Mouse (Mus musculus): ENCODE results near the gene Hpse. TPM values are rescaled to one million over a fixed set of nuclear protein-coding genes. Genes with fewer than 3 reads are reported as not detected.

The Hpse gene
- polyA plus RNA-seq, 1 experiment from 2014 or later: 0.24 TPM

DNA sequence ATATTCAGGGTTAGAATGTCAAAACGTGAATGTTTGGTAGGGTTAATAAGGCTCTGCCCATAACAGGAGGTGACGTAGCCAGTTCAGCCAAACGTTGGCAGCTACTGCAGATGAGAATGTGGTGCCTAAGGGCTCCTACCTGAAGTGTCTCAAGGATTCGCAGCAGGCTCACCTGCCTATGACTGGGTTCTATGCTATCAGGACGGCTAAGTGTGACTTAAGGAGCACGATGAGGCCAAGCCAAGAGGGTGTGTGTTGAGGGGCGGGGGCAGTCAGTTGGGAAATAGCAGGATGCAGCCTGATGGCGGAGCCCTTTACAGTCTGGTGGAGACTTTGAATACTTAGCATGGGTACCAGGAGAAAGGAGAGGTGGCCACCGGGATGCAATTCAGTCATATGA is 67.2 kb downstream of the Hpse start:
- WGBS: 89% methylated on average over 9 of the region's 9 CpGs
- Histone ChIP-seq H3K4me3 (ENCODE audit: low read depth, low read length) (no peak overlapping the region), H3K36me3 (ENCODE audit: control insufficient read depth, insufficient read depth, low read length) (peaks cover 22% of the 10 kb centered on the region), H3K27me3 (ENCODE audit: control insufficient read depth, insufficient read depth, low read depth, low read length) (no peaks in the 10 kb centered on the region), H3K4me1 (ENCODE audit: control insufficient read depth, insufficient read depth, low read length) (no peaks in the 10 kb centered on the region), H3K9ac (ENCODE audit: low read depth, low read length) (no peak overlapping the region), H3K9me3 (replicated peaks; ENCODE audit: control insufficient read depth, low read length, poor library complexity, severe bottlenecking) (no peaks in the 10 kb centered on the region), H3K27ac (ENCODE audit: low read length) (no peak overlapping the region), H3K4me2 (ENCODE audit: low read length) (no peak overlapping the region)
- ATAC-seq: no peak

DNA sequence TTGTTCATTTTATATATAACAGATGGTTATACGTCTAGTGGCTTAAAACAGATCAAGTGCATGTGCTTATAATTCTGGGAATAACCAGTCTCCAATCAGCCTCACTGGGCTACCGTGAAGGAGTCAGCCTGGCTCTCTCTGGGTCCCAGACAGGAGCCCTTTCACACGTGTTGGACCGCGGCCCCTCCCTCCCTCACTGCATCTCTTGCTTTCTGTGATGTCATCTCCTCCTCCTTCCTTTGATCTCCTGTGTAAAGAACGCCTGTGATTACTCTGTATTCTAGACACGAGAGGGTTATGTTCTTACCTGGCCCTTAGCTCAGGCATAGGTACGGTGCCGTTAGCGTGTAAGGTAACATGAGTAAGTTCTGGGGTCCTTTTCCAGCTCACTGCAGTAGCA is 68.0 kb downstream of the Hpse start:
- Histone ChIP-seq H3K27ac (ENCODE audit: low read length) (no peak overlapping the region), H3K4me3 (ENCODE audit: low read depth, low read length) (no peak overlapping the region), H3K9ac (ENCODE audit: low read depth, low read length) (no peak overlapping the region), H3K36me3 (ENCODE audit: control insufficient read depth, insufficient read depth, low read length) (peaks cover 16% of the 10 kb centered on the region), H3K4me2 (ENCODE audit: low read length) (no peak overlapping the region), H3K4me1 (ENCODE audit: control insufficient read depth, insufficient read depth, low read length) (no peaks in the 10 kb centered on the region), H3K9me3 (replicated peaks; ENCODE audit: control insufficient read depth, low read length, poor library complexity, severe bottlenecking) (no peaks in the 10 kb centered on the region), H3K27me3 (ENCODE audit: control insufficient read depth, insufficient read depth, low read depth, low read length) (no peaks in the 10 kb centered on the region)
- ATAC-seq: no peak
- 89% methylated on average over 10 of the region's 10 CpGs for WGBS

DNA sequence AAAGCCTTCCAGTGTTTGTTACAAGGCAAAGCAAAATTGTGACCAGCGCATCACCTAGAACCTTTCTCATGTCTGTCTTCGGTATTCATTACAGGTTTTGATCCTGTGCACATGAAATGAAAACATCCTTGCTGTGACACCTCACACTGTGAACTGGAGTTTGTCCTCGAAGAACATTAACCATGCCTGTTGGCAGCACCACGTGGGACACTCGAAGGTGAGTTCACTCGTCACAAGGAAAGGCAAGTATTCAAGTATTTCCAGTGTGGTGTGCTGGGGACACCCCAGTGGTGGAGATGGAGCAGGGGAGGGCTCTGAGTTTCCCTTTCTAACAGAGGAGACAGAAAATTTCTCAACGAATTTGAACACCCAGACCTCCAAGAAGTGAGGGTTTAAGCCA is 68.5 kb downstream of the Hpse start:
- WGBS: 87% methylated on average over 7 of the region's 7 CpGs
- Histone ChIP-seq H3K36me3 (ENCODE audit: control insufficient read depth, insufficient read depth, low read length) (peaks cover 15% of the 10 kb centered on the region), H3K9me3 (replicated peaks; ENCODE audit: control insufficient read depth, low read length, poor library complexity, severe bottlenecking) (no peaks in the 10 kb centered on the region), H3K4me2 (ENCODE audit: low read length) (no peak overlapping the region), H3K4me3 (ENCODE audit: low read depth, low read length) (no peak overlapping the region), H3K4me1 (ENCODE audit: control insufficient read depth, insufficient read depth, low read length) (no peaks in the 10 kb centered on the region), H3K9ac (ENCODE audit: low read depth, low read length) (no peak overlapping the region), H3K27ac (ENCODE audit: low read length) (no peak overlapping the region), H3K27me3 (ENCODE audit: control insufficient read depth, insufficient read depth, low read depth, low read length) (no peaks in the 10 kb centered on the region)
- no peak for ATAC-seq

- no peak overlapping the region for H3K4me2 ChIP-seq (ENCODE audit: low read length)
- no peak for ATAC-seq
- H3K27me3 ChIP-seq (ENCODE audit: control insufficient read depth, insufficient read depth, low read depth, low read length): no peaks in the 10 kb centered on the region
- H3K9me3 ChIP-seq (replicated peaks; ENCODE audit: control insufficient read depth, low read length, poor library complexity, severe bottlenecking): no peaks in the 10 kb centered on the region
- H3K27ac ChIP-seq (ENCODE audit: low read length): no peak overlapping the region
- H3K36me3 ChIP-seq (ENCODE audit: control insufficient read depth, insufficient read depth, low read length): peaks cover under 1% of the 10 kb centered on the region; the same call in 1 of the 2 replicates
- 36% methylated on average over 6 of the region's 6 CpGs for WGBS
- no peak overlapping the region for H3K4me3 ChIP-seq (ENCODE audit: low read depth, low read length)
- no peak overlapping the region for H3K9ac ChIP-seq (ENCODE audit: low read depth, low read length)
- H3K4me1 ChIP-seq (ENCODE audit: control insufficient read depth, insufficient read depth, low read length): no peaks in the 10 kb centered on the region
Measured at GRCm38 (mm10) chr5:100648546-100648945, 71.0 kb downstream of the Hpse start.

- Histone ChIP-seq H3K4me1 (ENCODE audit: control insufficient read depth, insufficient read depth, low read length) (no peaks in the 10 kb centered on the region), H3K36me3 (ENCODE audit: control insufficient read depth, insufficient read depth, low read length) (no peaks in the 10 kb centered on the region), H3K4me3 (ENCODE audit: low read depth, low read length) (no peak overlapping the region), H3K27me3 (ENCODE audit: control insufficient read depth, insufficient read depth, low read depth, low read length) (no peaks in the 10 kb centered on the region), H3K9me3 (replicated peaks; ENCODE audit: control insufficient read depth, low read length, poor library complexity, severe bottlenecking) (no peaks in the 10 kb centered on the region), H3K27ac (ENCODE audit: low read length) (no peak overlapping the region), H3K4me2 (ENCODE audit: low read length) (no peak overlapping the region), H3K9ac (ENCODE audit: low read depth, low read length) (no peak overlapping the region)
- ATAC-seq: no peak
- 62% methylated on average over 10 of the region's 10 CpGs for WGBS
Measured at GRCm38 (mm10) chr5:100648046-100648445, 71.5 kb downstream of the Hpse start.

DNA sequence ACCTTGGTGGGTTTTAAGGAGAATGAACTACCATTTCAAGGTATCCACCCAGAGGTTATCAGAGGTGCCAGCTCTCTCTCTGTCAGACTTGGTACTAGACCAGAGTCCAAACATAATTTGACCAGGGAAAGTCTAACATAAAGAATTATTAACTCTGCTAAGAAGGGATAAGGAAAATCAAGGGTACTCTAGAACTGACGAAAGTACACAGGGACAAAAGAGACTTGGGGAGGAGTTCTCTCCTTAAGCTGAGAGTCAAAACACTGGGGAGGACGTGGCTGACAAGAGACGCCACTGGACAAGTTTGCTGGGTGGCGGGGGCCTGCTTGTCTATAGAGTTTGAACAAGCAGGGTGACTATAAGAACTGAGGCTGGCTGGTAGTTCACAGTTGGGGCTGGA is 73.0 kb downstream of the Hpse start:
- 79% methylated on average over 4 of the region's 4 CpGs for WGBS
- Histone ChIP-seq H3K36me3 (ENCODE audit: control insufficient read depth, insufficient read depth, low read length) (no peaks in the 10 kb centered on the region), H3K4me2 (ENCODE audit: low read length) (no peak overlapping the region), H3K4me1 (ENCODE audit: control insufficient read depth, insufficient read depth, low read length) (no peaks in the 10 kb centered on the region), H3K9me3 (replicated peaks; ENCODE audit: control insufficient read depth, low read length, poor library complexity, severe bottlenecking) (no peaks in the 10 kb centered on the region), H3K27me3 (ENCODE audit: control insufficient read depth, insufficient read depth, low read depth, low read length) (no peaks in the 10 kb centered on the region), H3K27ac (ENCODE audit: low read length) (no peak overlapping the region), H3K4me3 (ENCODE audit: low read depth, low read length) (no peak overlapping the region), H3K9ac (ENCODE audit: low read depth, low read length) (no peak overlapping the region)
- ATAC-seq: no peak

DNA sequence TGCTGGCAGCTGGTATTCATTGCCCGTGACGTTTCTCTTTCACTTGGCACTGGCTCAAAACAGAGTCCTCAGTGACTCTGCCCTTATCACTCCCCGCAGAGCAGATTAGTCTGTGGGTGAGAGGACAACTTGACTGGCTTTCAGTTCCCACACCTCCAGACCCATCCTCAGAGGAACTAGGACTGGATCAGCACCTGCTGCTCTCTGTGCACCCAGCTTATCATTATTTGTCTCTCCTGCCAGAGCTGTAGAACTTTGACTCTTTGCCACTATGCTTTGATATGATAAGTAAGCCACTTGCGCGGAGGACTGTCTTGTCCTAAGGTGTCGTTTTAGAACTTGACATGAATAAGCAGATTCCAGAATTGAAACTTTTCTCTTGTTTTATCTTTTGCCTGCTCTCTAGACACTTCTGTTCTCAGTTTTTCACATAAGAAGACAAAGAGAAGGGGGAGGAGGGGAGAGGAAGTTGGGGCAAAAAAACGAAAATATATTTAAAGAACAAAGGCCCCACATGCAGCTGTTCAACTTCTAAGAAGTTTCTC is 75.5 kb downstream of the Hpse start:
- no peaks in the 10 kb centered on the region for H3K36me3 ChIP-seq (ENCODE audit: control insufficient read depth, insufficient read depth, low read length)
- no peaks in the 10 kb centered on the region for H3K9me3 ChIP-seq (replicated peaks; ENCODE audit: control insufficient read depth, low read length, poor library complexity, severe bottlenecking)
- no peaks in the 10 kb centered on the region for H3K27me3 ChIP-seq (ENCODE audit: control insufficient read depth, insufficient read depth, low read depth, low read length)
- no peak overlapping the region for H3K27ac ChIP-seq (ENCODE audit: low read length)
- no peak overlapping the region for H3K4me2 ChIP-seq (ENCODE audit: low read length)
- no peak for ATAC-seq
- 75% methylated on average over 7 of the region's 7 CpGs for WGBS
- H3K9ac ChIP-seq (ENCODE audit: low read depth, low read length): no peak overlapping the region
- no peak overlapping the region for H3K4me3 ChIP-seq (ENCODE audit: low read depth, low read length)
- H3K4me1 ChIP-seq (ENCODE audit: control insufficient read depth, insufficient read depth, low read length): no peaks in the 10 kb centered on the region

- no peak overlapping the region for H3K9ac ChIP-seq (ENCODE audit: low read depth, low read length)
- no peak overlapping the region for H3K4me3 ChIP-seq (ENCODE audit: low read depth, low read length)
- 69% methylated on average over 12 of the region's 12 CpGs for WGBS
- no peak overlapping the region for H3K4me2 ChIP-seq (ENCODE audit: low read length)
- no peaks in the 10 kb centered on the region for H3K36me3 ChIP-seq (ENCODE audit: control insufficient read depth, insufficient read depth, low read length)
- no peaks in the 10 kb centered on the region for H3K27me3 ChIP-seq (ENCODE audit: control insufficient read depth, insufficient read depth, low read depth, low read length)
- H3K4me1 ChIP-seq (ENCODE audit: control insufficient read depth, insufficient read depth, low read length): no peaks in the 10 kb centered on the region
- no peak for ATAC-seq
- H3K27ac ChIP-seq (ENCODE audit: low read length): no peak overlapping the region
- no peaks in the 10 kb centered on the region for H3K9me3 ChIP-seq (replicated peaks; ENCODE audit: control insufficient read depth, low read length, poor library complexity, severe bottlenecking)
Measured at GRCm38 (mm10) chr5:100643253-100643990, 76.1 kb downstream of the Hpse start.

GRCm38 (mm10) chr5:100642316-100642715 is 77.2 kb downstream of the Hpse start:
- no peak overlapping the region for H3K27ac ChIP-seq (ENCODE audit: low read length)
- no peaks in the 10 kb centered on the region for H3K9me3 ChIP-seq (replicated peaks; ENCODE audit: control insufficient read depth, low read length, poor library complexity, severe bottlenecking)
- H3K4me2 ChIP-seq (ENCODE audit: low read length): no peak overlapping the region
- no peak overlapping the region for H3K4me3 ChIP-seq (ENCODE audit: low read depth, low read length)
- ATAC-seq: no peak
- no peaks in the 10 kb centered on the region for H3K4me1 ChIP-seq (ENCODE audit: control insufficient read depth, insufficient read depth, low read length)
- no peaks in the 10 kb centered on the region for H3K36me3 ChIP-seq (ENCODE audit: control insufficient read depth, insufficient read depth, low read length)
- no peaks in the 10 kb centered on the region for H3K27me3 ChIP-seq (ENCODE audit: control insufficient read depth, insufficient read depth, low read depth, low read length)
- no peak overlapping the region for H3K9ac ChIP-seq (ENCODE audit: low read depth, low read length)
- 84% methylated on average over 5 of the region's 5 CpGs for WGBS
